Mouse (Mus musculus) myocyte (in vitro differentiated cells): ENCODE results near the gene Vps50.

Experiments
- E2F4 ChIP-seq: IDR thresholded peaks from one replicate; pipeline ENCODE4 v1.6.1; 2011; ENCODE audit warnings: mild to moderate bottlenecking, control low read depth, moderate library complexity; ENCODE audit not compliant: insufficient read depth
- MAX ChIP-seq: IDR thresholded peaks from one replicate; pipeline ENCODE4 v1.6.1; 2011; ENCODE audit warnings: low read depth, mild to moderate bottlenecking, control low read depth
- POLR2A ChIP-seq: IDR thresholded peaks from one replicate; pipeline ENCODE4 v1.6.1; 2011; ENCODE audit warnings: low read depth, mild to moderate bottlenecking, control low read depth, moderate library complexity; ENCODE audit not compliant: insufficient read length

- no peak for TF ChIP-seq POLR2A
- TF ChIP-seq MAX: no peak
- no peak for TF ChIP-seq E2F4
Measured at GRCm38 (mm10) chr6:3572221-3572815, 74.1 kb downstream of the Vps50 start.
